Mouse (Mus musculus) lung, adult 2 months (tissue): ENCODE data around the gene Mrvi1.

Experiments
- CTCF ChIP-seq: fragments of 200-500 bp; IDR thresholded peaks from 2 replicates; pipeline ENCODE4 v1.5.1; 2011; ENCODE audit warnings: mild to moderate bottlenecking, low read length, control low read depth; ENCODE audit not compliant: insufficient read depth
- POLR2A ChIP-seq: fragments of 200-500 bp; IDR thresholded peaks from 2 replicates; pipeline ENCODE4 v1.6.1; 2011; ENCODE audit warnings: low read depth, mild to moderate bottlenecking, control low read depth, low read length, borderline replicate concordance; ENCODE audit errors: extremely low read depth

GRCm38 (mm10) chr7:110926562-110926961, 55.7 kb downstream of the Mrvi1 start:
- TF ChIP-seq POLR2A (no peak), CTCF (no peak)
